Mouse (Mus musculus) left cerebral cortex, adult 18-20 months (tissue): ENCODE data around the gene Arl13a. TPM values are rescaled to one million over a fixed set of nuclear protein-coding genes. Genes with fewer than 3 reads are reported as not detected.
A peak's percentile ranks its signal among the peaks of the same experiment; 100 is the strongest.
"Not testable (repeated sequence)": the region's sequence is repeated elsewhere in the genome, so short reads cannot be mapped to it uniquely, and the experiment has no call there.

Experiments used
- DNase-seq, 2 experiments: peaks; one replicate each; pipeline ENCODE4 v3.0.0; 2021 to 2022; ENCODE audit warnings: low spot score in 2 of 2, mixed read lengths in 1 of 2
- long read RNA-seq, 2 experiments: library from polyadenylated mRNA; stranded (forward); transcript quantifications; one replicate each; pipeline ENCODE4 v2.0.0; 2021
- total RNA-seq, 2 experiments: library from RNA; stranded (reverse); gene quantifications; 2 replicates each; pipeline ENCODE4 v1.2.3; 2021

The Arl13a gene
- total RNA-seq = not detected
- long read RNA-seq, experiment 1 = 0 reads
- long read RNA-seq, experiment 2 = 0 reads

DNA sequence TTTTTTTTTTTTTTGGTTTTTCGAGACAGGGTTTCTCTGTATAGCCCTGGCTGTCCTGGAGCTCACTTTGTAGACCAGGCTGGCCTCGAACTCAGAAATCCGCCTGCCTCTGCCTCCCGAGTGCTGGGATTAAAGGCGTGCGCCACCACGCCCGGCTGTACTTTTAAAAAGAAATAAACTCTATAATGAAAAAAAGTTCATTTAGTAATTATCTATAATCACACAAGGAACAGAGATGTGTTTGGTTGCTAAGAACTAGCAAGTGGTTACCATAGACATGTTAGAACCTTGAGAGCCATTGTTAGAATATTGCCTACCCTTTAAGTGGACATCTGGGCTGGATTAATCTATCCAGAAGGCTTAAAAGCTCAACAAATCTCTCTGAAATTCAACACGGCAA lies at the start of gene Arl13a:
Gene Arl13a (plus strand): TSS at position 301 of the 400 bp plus-strand sequence.
- not testable (repeated sequence) for DNase-seq

DNA sequence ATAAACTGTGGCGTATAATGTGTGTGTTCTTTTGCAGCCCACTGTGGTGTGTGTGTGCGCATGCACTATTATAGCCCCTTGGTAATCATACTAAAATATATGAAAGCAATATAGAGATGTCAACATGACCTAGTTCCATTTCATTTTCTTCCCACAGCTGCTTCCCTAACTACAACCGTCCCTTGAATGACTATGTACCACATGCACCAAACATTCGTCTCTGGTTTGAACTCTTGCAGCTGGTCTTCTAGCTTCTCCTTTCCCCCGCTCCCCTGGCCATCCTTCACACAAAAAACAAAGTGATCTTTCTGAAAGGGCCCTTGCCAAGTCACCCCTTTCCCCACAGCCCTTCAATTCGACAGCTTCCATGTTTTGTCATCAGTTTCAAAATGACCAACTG lies 47.3 kb upstream of the Arl13a start:
- DNase-seq = no peak

DNA sequence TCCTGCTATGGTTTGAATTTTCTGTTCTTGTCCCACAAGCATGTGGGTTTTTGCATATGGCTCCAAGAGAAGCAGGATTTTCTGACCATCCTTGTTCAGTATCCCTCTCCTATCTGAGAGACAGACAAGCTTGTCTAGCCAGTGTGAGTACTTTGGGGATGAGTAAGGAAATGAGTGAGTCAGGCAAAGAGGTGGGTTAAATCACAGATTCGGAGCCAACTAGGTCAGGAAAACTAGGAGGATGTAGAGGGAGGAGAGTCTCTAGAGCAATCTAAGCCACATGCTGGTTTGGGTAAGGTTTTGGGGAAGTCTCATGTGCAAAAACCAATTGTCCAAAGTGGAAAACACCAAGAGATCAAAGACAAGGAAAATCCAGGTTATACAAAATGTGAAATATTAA lies 45.8 kb upstream of the Arl13a start:
- no peak for DNase-seq

DNA sequence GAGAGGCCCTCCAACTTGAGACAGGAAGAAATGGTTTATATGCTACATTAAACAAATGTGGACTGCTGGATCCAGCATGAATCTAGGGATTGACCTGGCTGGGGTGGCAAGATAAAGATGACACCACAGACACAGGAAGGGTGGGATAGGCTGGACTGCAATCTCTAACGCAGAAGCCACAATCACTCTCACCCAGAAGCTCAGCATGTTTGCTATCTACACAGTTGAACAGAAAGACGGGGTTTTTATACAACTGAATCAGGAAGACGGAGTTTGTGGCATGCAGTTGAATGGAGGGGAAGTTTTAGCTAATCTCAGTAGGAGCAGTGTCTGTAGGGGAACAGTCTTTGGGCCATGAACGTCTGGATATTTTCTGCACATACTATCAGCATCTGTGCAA lies 45.3 kb upstream of the Arl13a start:
- DNase-seq = no peak

DNA sequence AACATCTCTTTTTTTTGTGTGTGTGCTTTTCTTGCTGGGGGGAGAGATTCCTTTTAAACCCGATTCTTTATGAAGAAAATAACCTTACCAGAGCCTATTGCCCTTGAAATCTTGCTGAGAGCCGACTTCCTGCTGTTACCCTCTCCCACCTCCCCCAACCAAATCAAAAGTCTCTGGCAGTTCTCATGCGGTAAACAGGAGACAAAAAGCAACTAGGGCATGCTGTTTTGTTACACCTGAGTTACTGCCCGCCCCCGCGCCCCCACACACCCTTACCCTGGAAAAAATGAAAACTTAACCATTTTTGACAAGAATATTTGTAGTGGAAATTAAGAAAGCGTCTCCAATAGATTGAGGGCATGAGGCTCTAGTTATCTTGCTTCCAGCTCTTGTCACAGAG lies 29.1 kb upstream of the Arl13a start:
- no peak for DNase-seq

DNA sequence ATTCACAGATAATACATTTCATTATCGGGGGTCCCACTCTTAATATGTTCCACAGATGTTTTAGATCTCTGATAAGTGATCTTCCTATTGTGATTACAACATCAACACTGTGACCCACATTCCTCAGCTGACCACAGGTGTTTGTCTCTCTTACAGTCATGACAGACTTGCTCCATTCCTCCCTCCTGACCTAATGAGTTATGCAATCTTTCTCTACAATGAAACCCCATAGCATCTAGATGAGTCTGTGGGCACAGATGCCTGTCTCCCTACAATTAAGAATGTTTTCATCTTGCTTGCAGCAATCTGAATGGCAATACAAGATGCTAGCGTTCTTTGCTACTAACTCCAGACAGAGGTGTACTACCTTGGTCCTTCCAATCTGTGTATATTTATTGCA lies 26.9 kb upstream of the Arl13a start:
- DNase-seq = no peak

DNA sequence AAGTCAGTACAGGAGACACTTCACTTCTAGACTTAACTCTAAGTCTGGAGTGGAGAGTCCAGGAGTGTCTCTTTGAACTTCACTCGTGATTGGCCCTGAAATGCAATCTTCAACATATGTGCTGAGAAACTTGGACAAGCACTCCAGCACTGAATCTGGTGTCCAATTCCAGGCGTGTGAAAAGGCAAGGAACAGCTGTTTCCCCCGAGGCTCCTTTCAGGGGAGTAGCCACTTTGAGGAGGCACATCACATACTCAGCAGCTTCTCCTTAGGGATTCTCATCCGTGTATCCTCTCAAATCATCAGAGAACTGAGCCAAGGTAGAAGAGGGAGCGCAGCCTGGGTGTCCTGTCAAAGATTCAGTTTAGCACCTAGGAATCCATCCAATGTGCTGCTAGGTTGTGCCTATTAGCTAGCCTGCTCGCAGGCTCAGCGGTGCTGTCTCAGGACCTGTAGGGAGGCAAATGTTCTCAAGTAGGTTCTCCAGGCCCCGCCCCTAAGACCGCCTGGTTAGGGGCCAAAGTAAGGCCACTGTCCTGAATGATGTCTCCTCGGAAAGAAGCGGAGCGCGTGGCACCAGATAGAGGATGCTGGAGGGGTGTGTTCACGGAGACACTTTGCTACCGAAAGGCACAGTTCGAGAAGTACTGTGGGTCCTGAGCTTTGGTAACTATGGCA lies 25.1 kb upstream of the Arl13a start, which contains the start of gene Xkrx:
Gene Xkrx (minus strand): TSS at position 34 of the 678 bp plus-strand sequence.
- DNase-seq = no peak

DNA sequence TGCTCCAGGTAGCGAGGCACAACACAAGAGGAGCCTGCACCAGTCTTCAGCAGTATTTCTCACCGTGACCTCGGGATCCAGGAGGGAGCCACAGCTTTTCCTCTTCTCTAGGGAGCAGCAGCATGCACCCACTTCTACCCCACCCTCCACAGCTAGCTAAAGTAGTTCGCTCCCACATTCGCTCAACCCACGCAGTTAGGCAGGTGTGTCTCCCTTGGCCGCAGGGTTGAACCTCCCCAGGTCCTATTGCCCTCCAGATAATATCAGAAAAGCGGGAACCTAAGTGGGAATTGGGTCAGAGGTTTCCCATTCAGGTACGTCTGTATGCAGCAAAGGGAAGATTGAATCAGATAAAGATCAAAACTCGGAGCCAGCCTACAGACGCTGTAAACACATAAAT lies 24.5 kb upstream of the Arl13a start:
- peak in 1 of 2 experiments; percentile 11 for DNase-seq

DNA sequence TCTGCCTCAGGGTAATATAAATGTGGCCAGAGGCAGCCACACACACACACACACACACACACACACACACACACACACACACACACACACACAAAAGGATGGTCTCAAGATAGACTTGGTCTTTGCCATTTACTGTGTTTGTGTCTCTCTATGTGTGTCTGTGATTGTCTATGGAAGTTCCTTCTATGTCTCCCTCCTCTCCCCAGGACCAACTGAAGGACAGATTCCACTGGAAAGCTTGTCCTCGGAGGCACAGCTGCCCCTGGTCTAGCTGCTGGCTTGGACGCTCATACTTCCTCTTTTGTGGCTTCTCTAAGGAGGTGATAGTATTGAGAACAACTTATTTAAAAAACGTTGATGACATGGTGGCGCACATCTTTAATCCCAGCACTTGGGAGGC lies 23.8 kb upstream of the Arl13a start:
- DNase-seq = no peak

DNA sequence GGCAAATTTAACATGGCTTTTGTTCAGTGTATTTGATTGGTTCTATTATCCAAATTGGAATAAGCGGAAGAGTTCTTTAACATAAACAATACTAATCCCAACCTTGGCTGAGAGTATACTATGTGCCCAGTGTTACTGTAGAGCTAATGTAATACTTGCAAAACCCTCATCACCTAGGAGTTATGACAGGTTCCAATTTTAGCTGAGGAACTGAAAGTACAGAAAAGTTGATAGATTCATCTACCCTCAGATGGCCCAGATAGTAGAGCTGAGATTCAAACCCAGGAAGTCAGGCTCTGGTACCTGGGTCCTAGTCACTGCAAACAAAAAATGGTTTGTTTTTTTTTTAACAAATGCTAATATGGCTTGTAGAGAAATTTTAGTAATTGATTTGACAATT lies 16.7 kb upstream of the Arl13a start:
- DNase-seq = no peak

DNA sequence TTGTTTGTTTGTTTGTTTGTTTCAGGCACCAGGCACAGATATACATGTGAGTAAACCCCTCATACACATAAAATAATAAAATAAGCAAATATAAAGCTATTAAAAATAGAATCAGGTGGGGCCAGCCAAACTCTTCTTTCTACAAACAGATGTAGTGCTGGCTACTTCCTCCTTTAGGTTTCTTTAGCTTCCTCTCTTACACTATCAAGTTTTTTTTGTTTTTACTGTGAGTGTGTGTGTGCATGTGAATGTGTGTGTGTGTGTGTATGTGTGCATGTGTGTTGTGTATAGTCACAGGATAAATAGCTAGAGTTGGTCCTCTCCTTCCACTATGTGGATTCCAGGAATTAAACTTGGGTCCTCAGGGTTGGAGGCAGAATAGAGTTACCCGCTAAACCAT lies 12.6 kb upstream of the Arl13a start:
- no peak for DNase-seq

DNA sequence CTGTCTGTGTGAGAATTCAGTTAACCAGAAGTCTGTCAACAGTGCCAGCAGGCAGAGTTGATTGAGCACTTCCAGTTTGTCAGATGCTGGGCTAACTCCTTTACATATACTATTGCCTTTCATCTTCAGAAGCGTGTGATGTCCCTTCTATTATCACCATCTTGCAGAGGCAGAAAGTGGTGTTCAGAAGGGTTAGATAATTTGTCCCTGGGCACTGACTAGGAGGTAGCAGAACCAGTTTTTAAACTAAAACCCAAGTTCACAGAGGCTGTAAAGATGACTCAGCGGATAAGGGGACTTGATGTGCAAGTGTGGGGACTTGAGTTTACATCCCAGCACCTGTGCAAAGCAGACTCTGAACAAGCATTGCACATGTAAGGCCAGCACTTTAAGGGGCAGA lies 21.2 kb downstream of the Arl13a start:
- DNase-seq = no peak

DNA sequence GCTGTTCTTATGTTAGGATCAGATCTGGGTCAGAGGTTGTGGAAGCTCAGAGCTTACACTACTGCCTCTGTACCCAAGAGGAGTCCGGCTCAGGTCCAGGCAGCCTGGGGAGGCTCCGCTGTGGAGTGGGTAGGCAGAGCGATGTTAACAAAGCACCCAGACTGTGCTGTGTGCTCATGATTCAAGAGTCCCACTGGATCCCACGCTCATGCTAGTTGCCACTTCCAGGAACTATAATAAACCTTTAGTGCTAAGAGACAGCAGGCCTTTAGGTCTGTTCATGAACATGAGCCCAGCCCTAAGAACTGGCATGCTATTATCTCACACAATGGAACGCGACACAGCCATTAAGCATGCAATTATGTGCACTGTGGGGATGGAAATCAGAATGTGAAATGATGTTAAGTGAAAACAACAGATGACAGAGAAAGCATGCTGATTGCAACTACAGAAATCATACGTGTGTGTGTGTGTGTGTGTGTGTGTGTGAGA lies 23.9 kb downstream of the Arl13a start:
- DNase-seq = peak; percentile 6 to 27

DNA sequence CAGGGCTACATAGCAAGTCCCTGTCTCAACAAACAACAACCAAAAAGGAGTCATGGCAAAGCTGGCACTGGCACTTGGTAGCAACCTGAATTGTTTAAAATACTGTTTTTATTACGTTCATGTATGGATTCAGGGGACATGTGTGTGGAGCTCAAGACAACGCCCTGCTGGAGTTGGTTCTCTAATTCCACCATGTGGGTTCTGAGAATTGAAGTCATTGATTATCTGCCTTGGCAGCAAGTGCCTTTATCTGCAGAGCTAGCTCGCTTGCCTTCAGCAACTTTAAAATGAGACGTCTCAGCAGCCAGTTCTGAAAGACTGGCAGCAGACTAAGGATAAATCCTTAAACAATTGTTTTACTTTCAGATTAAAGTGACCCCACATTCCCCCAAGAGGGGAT lies 30.9 kb downstream of the Arl13a start:
- no peak for DNase-seq

DNA sequence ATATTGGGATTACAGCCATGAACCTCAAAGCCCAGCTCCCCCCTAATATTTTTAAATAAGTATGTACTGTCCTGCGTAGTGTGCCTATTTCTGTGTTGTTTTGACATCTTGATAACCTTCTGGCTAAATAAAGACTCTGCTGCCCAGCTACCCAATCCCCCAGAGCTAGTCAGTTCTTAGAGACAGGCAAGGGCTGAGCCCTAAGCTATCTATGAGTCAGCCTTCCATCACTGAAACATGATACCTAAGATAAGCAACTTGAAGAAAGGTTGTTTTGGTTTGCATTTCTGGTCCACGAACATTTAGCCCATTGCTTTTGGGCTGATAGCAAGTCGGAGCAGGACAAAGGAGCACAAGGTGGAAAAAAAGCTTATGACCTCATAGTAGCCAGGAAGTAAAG lies 33.3 kb downstream of the Arl13a start:
- no peak for DNase-seq

DNA sequence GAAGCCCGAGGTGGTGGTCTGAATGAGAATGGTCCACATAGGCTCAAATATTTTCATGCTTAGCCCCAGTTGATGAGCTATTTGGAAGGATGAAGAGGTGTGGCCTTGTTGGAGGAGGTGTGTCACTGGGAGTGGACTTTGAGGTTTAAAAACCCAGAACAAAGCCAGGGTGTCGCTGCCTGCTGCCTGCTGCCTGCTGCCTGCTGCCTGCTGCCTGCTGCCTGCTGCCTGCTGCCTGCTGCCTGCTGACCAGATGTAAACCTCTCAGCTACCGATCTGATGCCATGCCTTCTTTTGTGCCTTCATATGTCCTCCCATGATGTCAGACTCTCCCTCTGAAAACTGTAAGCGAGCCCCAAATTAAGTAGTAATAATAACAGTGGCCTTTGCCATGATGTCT lies 34.6 kb downstream of the Arl13a start, which contains the start of gene Nox1:
Gene Nox1 (minus strand): TSS at position 101 of the 400 bp plus-strand sequence.
- no peak for DNase-seq

DNA sequence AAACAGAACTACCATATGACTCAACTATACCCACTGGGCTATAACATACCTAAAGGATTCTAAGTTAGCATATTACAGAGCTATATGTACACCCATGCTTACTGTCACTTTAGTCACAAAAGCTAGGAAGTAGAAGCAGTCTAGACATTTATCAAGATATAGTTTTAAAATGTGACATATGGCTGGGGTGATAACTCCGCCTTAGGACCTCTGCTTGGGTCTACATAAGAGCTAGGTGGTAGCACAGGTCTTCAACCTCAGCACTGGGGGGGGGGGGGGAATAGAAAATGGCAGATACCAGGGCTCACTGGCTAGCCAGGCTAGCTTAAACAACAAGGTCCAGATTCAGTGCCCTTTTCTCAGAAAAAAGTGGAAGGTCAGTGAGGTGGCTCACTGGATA lies 45.7 kb downstream of the Arl13a start:
- DNase-seq = no peak

DNA sequence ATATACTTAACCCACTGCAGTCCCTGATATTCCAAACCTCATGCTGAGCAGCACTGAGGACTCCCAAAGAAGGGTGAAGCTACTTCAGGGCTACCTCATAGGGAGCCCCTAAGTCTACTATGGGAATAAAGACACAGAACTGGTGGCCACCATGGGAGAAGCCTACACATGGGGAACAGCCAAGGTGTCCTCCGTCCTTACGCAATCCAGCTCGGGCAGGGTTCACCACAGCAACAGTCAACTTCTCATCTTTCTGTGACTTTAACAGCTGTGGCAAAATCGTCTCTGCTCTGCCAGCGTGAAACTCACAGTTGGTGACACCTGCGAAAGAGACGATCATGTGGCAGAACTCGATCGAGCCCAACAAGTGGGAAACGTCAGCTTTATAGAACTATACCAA lies 51.0 kb downstream of the Arl13a start:
- no peak for DNase-seq

DNA sequence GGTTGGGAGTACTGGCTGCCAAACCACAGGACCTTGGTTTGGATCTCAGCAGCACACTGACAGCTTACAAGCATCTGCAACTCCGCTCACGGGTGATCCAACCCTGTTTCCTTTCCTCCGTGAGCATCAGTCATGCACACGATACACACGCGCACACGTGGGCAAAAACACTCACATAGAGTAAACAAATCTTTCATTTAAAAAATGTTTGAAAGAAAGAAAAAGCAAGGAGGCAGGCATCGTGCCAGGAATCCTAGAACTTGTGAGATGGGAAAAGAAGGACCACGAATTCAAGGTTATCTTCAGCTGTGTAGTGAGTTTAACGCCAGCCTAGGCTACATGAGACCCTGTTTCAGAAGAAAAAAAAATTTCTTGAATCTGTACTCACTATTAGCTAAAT lies 58.6 kb downstream of the Arl13a start:
- DNase-seq = no peak

DNA sequence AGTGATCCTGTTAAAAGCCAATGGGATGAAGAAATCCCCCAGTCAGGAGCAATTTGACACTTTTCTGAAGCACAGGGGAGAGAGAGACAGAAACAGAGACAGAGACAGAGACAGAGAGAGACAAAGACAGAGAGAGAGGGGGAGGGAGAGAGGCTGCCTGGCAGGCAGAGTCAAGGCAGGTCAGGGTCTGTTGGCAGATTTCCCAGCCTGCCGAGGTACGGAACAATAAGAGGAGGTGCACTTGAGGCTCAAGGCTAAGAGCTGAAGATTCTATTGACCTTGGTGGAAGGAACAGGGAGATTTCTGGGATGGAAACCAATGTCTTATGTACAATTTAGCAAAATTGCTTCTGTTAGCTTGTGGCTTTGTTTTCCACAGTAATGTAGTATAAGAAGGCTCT lies 60.9 kb downstream of the Arl13a start:
- DNase-seq = no peak
